Mouse (Mus musculus): ENCODE data around the gene Nedd9.

GRCm38 (mm10) chr13:41402441-41403003, 84.6 kb downstream of the Nedd9 start:
- TF ChIP-seq CTCF (IDR thresholded peaks at IDR 0.05) = no peak
- no peak for TF ChIP-seq EP300 (IDR thresholded peaks at IDR 0.05; ENCODE audit: insufficient read depth, low read depth, low read length)
- TF ChIP-seq POLR2A (IDR thresholded peaks at IDR 0.05; ENCODE audit: insufficient read depth, low read depth, low read length) = no peak
